Mouse (Mus musculus) mouse embryonic stem cell (cell line): ENCODE data around the gene Gtf3c2.

Experiments used
- in situ Hi-C, 2 experiments: fragments of 300-500 bp; cut with MboI; formaldehyde crosslinking; loops; 1 replicate in 1 of 2; 3 replicates in 1 of 2; pipeline ENCODE4 v1.14.3; 2019 to 2020; ENCODE audit warnings: low sequenced_read_pairs in 2 of 2, low pct_unique_long_range_greater_than_20kb in 1 of 2, mixed read lengths in 1 of 2; ENCODE audit not compliant: unreplicated experiment in 1 of 2

Gene Gtf3c2

GRCm38 (mm10) chr5:31199321-31199892, 19.5 kb upstream of the Gtf3c2 start:
- in situ Hi-C loops, result no loop called here

GRCm38 (mm10) chr5:31198616-31199320, 18.8 kb upstream of the Gtf3c2 start:
- in situ Hi-C loops, result no loop called here

GRCm38 (mm10) chr5:31198170-31198569, 18.2 kb upstream of the Gtf3c2 start:
- in situ Hi-C loops, result no loop called here

DNA sequence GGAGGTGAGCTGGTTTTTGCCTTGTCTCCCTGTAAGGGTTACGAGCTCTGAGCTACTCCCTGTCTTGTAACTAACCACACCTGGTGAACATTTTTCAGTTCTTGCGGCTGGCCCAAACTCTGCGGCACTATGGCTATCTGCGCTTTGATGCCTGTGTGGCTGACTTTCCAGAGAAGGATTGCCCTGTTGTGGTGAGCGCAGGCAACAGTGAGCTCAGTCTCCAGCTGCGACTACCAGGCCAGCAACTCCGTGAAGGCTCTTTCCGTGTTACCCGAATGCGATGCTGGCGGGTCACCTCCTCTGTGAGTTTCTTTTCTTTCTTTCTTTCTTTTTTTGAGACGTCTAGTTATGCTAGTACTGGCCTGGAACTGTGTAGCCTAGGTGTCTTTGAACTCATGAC, 17.1 kb upstream of the Gtf3c2 start:
- in situ Hi-C loops, result no loop called here

DNA sequence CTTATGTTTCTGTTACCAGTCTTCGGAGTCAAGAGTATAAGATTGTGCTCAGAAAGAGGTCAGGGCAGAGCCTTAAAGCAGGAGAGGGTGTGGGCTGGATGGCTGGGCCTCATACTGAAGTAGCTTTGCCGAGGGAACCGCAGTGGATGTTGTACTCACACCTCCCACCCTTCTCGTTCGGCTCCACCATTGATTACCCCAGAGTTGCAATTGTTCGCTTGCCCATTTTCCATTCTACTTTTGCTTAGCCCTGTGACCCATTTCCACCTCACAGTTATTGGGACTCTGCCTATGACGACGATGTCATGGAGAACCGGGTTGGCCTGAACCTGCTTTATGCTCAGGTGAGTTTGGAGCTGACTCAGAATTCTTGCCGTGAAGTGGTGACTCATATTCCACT, 16.3 kb upstream of the Gtf3c2 start:
- in situ Hi-C loops, result no loop called here

DNA sequence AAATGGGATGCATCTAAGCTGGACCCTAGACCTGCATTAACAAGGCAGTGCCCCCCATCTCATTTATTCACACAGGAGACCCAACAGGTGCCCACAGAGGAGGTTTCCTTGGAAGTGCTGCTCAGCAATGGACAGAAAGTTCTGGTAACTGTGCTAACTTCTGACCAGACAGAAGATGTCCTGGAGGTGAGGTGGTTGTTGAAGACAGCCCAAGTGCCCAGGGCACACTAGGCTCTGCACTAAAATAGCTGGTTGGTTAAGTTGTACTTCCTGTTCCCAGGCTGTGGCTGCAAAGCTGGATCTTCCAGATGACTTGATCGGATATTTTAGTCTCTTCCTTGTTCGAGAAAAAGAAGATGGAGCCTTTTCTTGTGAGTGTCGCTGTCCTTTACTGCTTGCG, 15.7 kb upstream of the Gtf3c2 start:
- in situ Hi-C loops, result no loop called here

DNA sequence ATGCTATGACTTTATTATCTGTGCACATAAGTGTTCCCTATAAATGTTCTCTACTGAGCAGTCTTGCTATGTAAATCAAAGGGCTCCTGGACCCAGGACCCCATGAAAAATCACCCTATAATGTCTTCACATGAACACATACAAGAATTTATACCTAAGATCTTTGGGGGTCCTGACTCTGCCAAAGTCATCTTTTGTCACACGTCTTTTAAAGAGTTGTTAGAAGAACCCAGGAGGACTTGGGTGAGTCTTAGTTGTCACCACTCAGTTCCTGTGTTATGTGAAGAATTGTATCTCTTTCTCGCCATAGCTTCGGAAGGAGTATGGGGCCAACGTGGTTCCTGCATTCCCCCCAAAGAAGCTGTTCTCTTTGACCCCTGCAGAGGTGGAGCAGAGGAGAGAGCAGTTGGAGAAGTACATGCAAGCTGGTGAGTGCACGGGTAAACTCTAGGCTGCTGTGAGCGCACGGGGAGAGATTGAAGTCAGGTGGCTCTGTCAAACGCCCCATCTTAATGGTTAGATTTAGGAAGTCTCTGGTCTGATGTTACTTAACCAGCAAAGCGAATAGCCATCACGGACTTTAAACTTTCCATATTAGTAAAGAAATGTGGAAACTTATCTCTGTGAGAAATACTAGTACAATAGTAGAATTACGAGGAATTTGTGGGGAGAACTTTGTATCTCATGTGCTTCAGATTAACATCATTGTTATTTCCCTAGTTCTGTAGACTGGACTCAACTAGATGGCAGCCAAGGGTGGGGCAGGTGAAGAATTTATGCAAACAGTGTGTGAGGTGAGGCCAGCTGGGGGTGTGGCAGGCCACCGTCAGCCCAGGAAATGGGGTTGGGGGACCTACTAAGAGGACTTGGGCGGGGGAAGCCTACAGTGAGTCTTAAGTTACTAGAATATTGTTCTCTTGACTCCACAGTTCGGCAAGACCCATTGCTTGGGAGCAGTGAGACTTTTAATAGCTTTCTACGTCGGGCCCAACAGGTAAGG, 14.8 kb upstream of the Gtf3c2 start:
- in situ Hi-C loops, result no loop called here

DNA sequence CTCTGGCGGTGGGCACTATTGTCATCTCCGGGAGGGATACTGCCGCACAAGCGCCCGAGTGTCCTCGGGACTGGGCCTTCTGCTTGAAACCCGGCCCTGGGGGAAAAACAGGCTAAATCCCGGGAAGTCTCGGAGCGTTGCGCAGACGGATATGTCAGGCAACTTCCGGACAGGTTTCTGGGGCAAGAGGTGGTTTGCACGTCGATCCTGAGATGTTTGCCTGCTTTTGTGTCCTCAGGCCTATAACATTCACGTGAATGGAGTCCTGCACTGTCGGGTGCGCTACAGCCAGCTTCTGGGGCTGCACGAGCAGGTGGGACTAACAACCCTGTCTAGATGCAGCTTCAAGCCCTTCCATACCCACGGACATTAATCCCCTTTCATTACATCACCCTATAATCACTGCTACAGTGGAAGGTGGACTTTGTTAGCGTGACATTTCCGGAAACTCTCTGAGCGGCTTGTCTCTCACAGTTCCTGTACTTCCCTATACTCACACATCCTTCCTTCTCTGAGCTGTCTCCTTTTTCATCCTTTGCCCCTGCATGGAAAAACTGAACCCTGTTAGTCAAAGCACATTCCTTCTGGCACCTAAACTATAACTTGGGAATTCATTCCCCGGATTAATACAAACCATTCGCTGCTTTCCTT, 13.8 kb upstream of the Gtf3c2 start:
- in situ Hi-C loops, result no loop called here

GRCm38 (mm10) chr5:31192939-31193630, 13.1 kb upstream of the Gtf3c2 start, which contains the start of the genes Snx17 and Eif2b4:
Gene Snx17 (plus strand): TSS chr5:31193227.
Gene Eif2b4 (minus strand): TSS chr5:31193430.
- in situ Hi-C loops, result no loop called here

- in situ Hi-C loops, result no loop called here
These were observed 12.3 kb upstream of the Gtf3c2 start for GRCm38 (mm10) chr5:31192045-31192938.

GRCm38 (mm10) chr5:31190201-31190600, 10.3 kb upstream of the Gtf3c2 start:
- in situ Hi-C loops, result no loop called here

GRCm38 (mm10) chr5:31188223-31188840, 8.4 kb upstream of the Gtf3c2 start:
- in situ Hi-C loops, result no loop called here

DNA sequence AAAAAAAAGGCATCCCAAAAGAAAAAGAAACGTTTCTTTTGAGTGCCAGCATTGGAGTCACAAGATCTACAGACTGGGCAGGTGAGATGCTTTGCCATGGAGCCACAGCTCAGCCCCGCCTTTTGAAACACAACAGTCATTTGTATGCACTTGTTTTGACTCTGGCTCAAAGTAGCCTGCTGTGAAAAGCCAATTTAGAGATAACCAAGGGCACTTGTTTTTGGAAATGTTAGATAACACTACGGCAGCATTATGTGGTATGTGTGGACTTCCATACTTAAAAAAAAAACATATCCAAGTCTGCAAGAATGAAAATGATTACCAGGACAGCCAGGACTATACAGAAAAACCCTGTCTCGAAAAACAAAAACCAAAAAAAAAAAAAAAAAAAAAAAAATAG, 3.7 kb upstream of the Gtf3c2 start:
- in situ Hi-C loops, result no loop called here

DNA sequence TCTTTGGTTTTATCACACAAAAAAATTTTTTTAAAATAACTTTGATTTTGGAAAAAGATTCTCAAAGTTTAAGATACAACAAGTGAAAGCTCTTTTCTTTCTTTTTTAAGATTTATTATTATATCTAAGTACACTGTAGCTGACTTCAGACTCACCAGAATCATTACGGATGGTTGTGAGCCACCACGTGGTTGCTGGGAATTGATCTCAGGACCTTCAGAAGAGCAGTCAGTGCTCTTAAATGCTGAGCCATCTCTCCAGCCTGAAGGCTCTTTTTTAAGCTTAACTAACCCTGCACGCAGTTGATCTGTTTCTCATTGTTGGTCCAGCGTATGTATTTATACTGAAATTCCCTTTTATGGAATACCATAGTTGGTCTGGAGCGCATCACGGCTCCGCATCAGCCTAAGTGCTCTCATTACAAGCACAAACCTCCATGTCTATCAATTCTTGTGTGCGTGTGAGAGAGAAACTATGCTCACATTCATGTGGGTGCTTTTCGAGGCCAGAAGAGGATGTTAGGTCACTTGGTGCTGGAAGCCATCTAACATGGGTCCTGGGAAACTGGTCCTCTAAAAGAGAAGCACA, 1.3 kb upstream of the Gtf3c2 start:
- in situ Hi-C loops, result no loop called here

- in situ Hi-C loops, result no loop called here
These were observed 611 bp downstream of the Gtf3c2 start for GRCm38 (mm10) chr5:31179301-31179765.

DNA sequence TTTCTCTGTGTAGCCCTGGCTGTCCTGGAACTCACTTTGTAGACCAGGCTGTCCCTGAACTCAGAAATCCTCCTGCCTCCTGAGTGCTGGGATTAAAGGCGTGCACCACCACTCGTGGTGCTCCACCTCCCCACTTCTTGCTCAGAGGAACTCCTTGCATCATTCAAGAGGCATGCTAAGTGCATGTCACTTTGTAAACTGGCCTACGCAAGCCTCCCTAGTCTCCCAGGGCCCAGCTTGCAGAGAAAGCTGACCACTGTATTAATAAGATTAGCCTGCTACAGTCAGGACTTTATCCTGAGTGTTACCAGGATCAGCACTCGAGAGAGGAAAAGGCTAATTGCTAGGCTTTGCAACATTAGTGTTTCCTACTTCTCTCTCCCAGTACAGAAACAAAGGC, 11.3 kb downstream of the Gtf3c2 start:
- in situ Hi-C loops, result no loop called here
